Mouse (Mus musculus) CH12.LX (cell line): ENCODE results near the gene Zbtb25. TPM values are rescaled to one million over a fixed set of nuclear protein-coding genes. Genes with fewer than 3 reads are reported as not detected.

Experiments
- DNase-seq: peaks from one replicate; pipeline ENCODE4 v3.0.0-alpha.2; 2013; ENCODE audit errors: extremely low read depth
- H3K27ac ChIP-seq: 2 replicates; pipeline ENCODE4 v1.5.1; 2012; ENCODE audit warnings: low read depth, mild to moderate bottlenecking, control low read depth, moderate library complexity; ENCODE audit not compliant: insufficient read depth
- H3K27me3 ChIP-seq: replicated peaks from 2 replicates; pipeline ENCODE3; 2012; ENCODE audit warnings: inconsistent platforms
- H3K36me3 ChIP-seq, 2 experiments: replicated peaks in 1 of 2; 2 replicates each; pipeline versions ENCODE3 to v1.6.1; 2012; ENCODE audit warnings: inconsistent platforms in 1 of 2, low read length in 1 of 2, mild to moderate bottlenecking in 1 of 2, mixed read lengths in 1 of 2, moderate library complexity in 1 of 2; ENCODE audit not compliant: control insufficient read depth in 1 of 2, insufficient read depth in 1 of 2
- H3K4me1 ChIP-seq, 2 experiments: 2 replicates each; pipeline ENCODE4 v1.6.1; 2012; ENCODE audit warnings: inconsistent platforms in 1 of 2, moderate library complexity in 1 of 2; ENCODE audit not compliant: insufficient read depth in 2 of 2, control insufficient read depth in 1 of 2
- H3K4me2 ChIP-seq: 2 replicates; pipeline ENCODE4 v1.6.1; 2012; ENCODE audit warnings: low read depth, mild to moderate bottlenecking, control low read depth; ENCODE audit not compliant: poor library complexity, insufficient read depth, severe bottlenecking
- H3K4me3 ChIP-seq, 3 experiments: fragments of 150-350 bp in 1 of 3; sonication (generic) in 1 of 3; replicated peaks in 1 of 3; 2 replicates each; pipeline versions ENCODE3 to v1.5.1; 2011 to 2012; ENCODE audit warnings: low read depth in 2 of 3, low read length in 2 of 3, mild to moderate bottlenecking in 2 of 3, moderate library complexity in 2 of 3, control low read depth in 1 of 3, improper control_type of control experiment in 1 of 3, inconsistent platforms in 1 of 3, mixed read lengths in 1 of 3; ENCODE audit not compliant: poor library complexity in 1 of 3
- H3K79me2 ChIP-seq: replicated peaks from 2 replicates; pipeline ENCODE4 v1.6.1; 2012; ENCODE audit warnings: mild to moderate bottlenecking, moderate library complexity; ENCODE audit not compliant: control insufficient read depth, poor library complexity, insufficient read depth, severe bottlenecking; ENCODE audit errors: extremely low read depth
- H3K9ac ChIP-seq: 2 replicates; pipeline ENCODE4 v1.6.1; 2012; ENCODE audit warnings: low read depth, mild to moderate bottlenecking, control low read depth, moderate library complexity; ENCODE audit not compliant: insufficient read depth
- H3K9me3 ChIP-seq: replicated peaks from 2 replicates; pipeline ENCODE3; 2012; ENCODE audit warnings: low read length, inconsistent platforms, mixed read lengths
- BHLHE40 ChIP-seq: IDR thresholded peaks from 2 replicates; pipeline ENCODE4 v1.6.1; 2011; ENCODE audit warnings: mild to moderate bottlenecking, low read depth, low read length, improper control_type of control experiment
- CHD1 ChIP-seq: IDR thresholded peaks from 2 replicates; pipeline ENCODE4 v1.6.1; 2012; ENCODE audit warnings: low read depth, low read length, improper control_type of control experiment, inconsistent platforms
- CHD2 ChIP-seq: IDR thresholded peaks from 2 replicates; pipeline ENCODE4 v1.6.1; 2011; ENCODE audit warnings: low read length, improper control_type of control experiment
- CTCF ChIP-seq, 2 experiments: IDR thresholded peaks in 1 of 2; conservative IDR thresholded peaks in 1 of 2; 2 replicates each; pipeline ENCODE4 v1.5.1; 2011 to 2012; ENCODE audit warnings: low read depth in 2 of 2, low read length in 2 of 2, improper control_type of control experiment in 1 of 2, inconsistent platforms in 1 of 2, mild to moderate bottlenecking in 1 of 2, moderate library complexity in 1 of 2
- E2F4 ChIP-seq: IDR thresholded peaks from 2 replicates; pipeline ENCODE4 v1.6.1; 2011; ENCODE audit warnings: low read depth, low read length, improper control_type of control experiment; ENCODE audit not compliant: insufficient replicate concordance
- ELF1 ChIP-seq: IDR thresholded peaks from 2 replicates; pipeline ENCODE4 v1.6.1; 2014; ENCODE audit warnings: low read depth, mild to moderate bottlenecking, inconsistent platforms, low read length, improper control_type of control experiment
- IRF4 ChIP-seq: IDR thresholded peaks from 2 replicates; pipeline ENCODE4 v1.6.1; 2014; ENCODE audit warnings: low read depth, mild to moderate bottlenecking, inconsistent platforms, low read length, improper control_type of control experiment
- KAT2A ChIP-seq: IDR thresholded peaks from 2 replicates; pipeline ENCODE4 v1.6.1; 2012; ENCODE audit warnings: low read length, improper control_type of control experiment, inconsistent platforms; ENCODE audit not compliant: insufficient replicate concordance
- MAX ChIP-seq: IDR thresholded peaks from 2 replicates; pipeline ENCODE4 v1.6.1; 2011; ENCODE audit warnings: low read length, improper control_type of control experiment
- MAZ ChIP-seq: IDR thresholded peaks from 2 replicates; pipeline ENCODE4 v1.6.1; 2012; ENCODE audit warnings: low read depth, mild to moderate bottlenecking, inconsistent platforms, low read length, improper control_type of control experiment, moderate library complexity
- MXI1 ChIP-seq: IDR thresholded peaks from 2 replicates; pipeline ENCODE4 v1.6.1; 2011; ENCODE audit warnings: mild to moderate bottlenecking, low read depth, low read length, improper control_type of control experiment
- MYC ChIP-seq: IDR thresholded peaks from 2 replicates; pipeline ENCODE4 v1.6.1; 2011; ENCODE audit warnings: low read depth, mild to moderate bottlenecking, improper control_type of control experiment, low read length
- NELFE ChIP-seq: IDR thresholded peaks from 2 replicates; pipeline ENCODE4 v1.6.1; 2011; ENCODE audit warnings: low read depth, low read length, improper control_type of control experiment
- POLR2A ChIP-seq: IDR thresholded peaks from 2 replicates; pipeline ENCODE4 v1.6.1; 2011; ENCODE audit warnings: low read depth, mild to moderate bottlenecking, improper control_type of control experiment, low read length
- POLR2AphosphoS2 ChIP-seq: IDR thresholded peaks from 2 replicates; pipeline ENCODE4 v1.6.1; 2011; ENCODE audit warnings: low read depth, low read length, improper control_type of control experiment
- RCOR1 ChIP-seq: conservative IDR thresholded peaks from 2 replicates; pipeline ENCODE4 v1.6.1; 2012; ENCODE audit warnings: low read depth, mild to moderate bottlenecking, inconsistent platforms, low read length, improper control_type of control experiment
- SIN3A ChIP-seq: IDR thresholded peaks from 2 replicates; pipeline ENCODE4 v1.6.1; 2012; ENCODE audit warnings: low read length, improper control_type of control experiment, inconsistent platforms
- TBP ChIP-seq: conservative IDR thresholded peaks from 2 replicates; pipeline ENCODE4 v1.6.1; 2011; ENCODE audit warnings: low read depth, low read length, improper control_type of control experiment
- TCF12 ChIP-seq: IDR thresholded peaks from 2 replicates; pipeline ENCODE4 v1.6.1; 2014; ENCODE audit warnings: low read depth, mild to moderate bottlenecking, inconsistent platforms, low read length, improper control_type of control experiment
- USF1 ChIP-seq: IDR thresholded peaks from 2 replicates; pipeline ENCODE4 v1.6.1; 2014; ENCODE audit warnings: low read depth, mild to moderate bottlenecking, inconsistent platforms, low read length, improper control_type of control experiment
- USF2 ChIP-seq: conservative IDR thresholded peaks from 2 replicates; pipeline ENCODE4 v1.6.1; 2011; ENCODE audit warnings: low read depth, low read length, improper control_type of control experiment
- ZKSCAN1 ChIP-seq: IDR thresholded peaks from 2 replicates; pipeline ENCODE4 v1.6.1; 2012; ENCODE audit warnings: low read depth, inconsistent platforms, low read length, improper control_type of control experiment, borderline replicate concordance
- ZMIZ1 ChIP-seq: IDR thresholded peaks from 2 replicates; pipeline ENCODE4 v1.6.1; 2012; ENCODE audit warnings: low read depth, mild to moderate bottlenecking, inconsistent platforms, low read length, improper control_type of control experiment
- dilution Hi-C: fragments of 300-500 bp; cut with MboI; formaldehyde crosslinking; loops from 2 replicates; pipeline ENCODE4 v1.14.3; 2020; ENCODE audit warnings: low sequenced_read_pairs; ENCODE audit not compliant: extremely low pct_unique_long_range_greater_than_20kb, extremely low pct_ligation_motif_present
- in situ Hi-C: fragments of 300-500 bp; cut with MboI; formaldehyde crosslinking; loops from 3 replicates; pipeline ENCODE4 v1.14.3; 2019; ENCODE audit warnings: low sequenced_read_pairs, low pct_ligation_motif_present, low pct_unique_long_range_greater_than_20kb, mixed read lengths
- polyA plus RNA-seq: library from polyadenylated mRNA; unstranded; fragments of >175 nt; gene quantifications from 2 replicates; pipeline ENCODE4 v1.2.1, GENCODE M21; 2012; ENCODE audit warnings: low read depth; ENCODE audit not compliant: insufficient read length
- total RNA-seq, 2 experiments: library from RNA; depleted of rRNA; stranded (reverse); fragments of 300-350 nt in 1 of 2; fragments of >200 nt in 1 of 2; gene quantifications; 2 replicates each; pipeline ENCODE4 v1.2.3; 2012 to 2014

The Zbtb25 gene
- total and polyA plus RNA-seq, 3 experiments: 7.2 to 18.7 (median 7.3) TPM

DNA sequence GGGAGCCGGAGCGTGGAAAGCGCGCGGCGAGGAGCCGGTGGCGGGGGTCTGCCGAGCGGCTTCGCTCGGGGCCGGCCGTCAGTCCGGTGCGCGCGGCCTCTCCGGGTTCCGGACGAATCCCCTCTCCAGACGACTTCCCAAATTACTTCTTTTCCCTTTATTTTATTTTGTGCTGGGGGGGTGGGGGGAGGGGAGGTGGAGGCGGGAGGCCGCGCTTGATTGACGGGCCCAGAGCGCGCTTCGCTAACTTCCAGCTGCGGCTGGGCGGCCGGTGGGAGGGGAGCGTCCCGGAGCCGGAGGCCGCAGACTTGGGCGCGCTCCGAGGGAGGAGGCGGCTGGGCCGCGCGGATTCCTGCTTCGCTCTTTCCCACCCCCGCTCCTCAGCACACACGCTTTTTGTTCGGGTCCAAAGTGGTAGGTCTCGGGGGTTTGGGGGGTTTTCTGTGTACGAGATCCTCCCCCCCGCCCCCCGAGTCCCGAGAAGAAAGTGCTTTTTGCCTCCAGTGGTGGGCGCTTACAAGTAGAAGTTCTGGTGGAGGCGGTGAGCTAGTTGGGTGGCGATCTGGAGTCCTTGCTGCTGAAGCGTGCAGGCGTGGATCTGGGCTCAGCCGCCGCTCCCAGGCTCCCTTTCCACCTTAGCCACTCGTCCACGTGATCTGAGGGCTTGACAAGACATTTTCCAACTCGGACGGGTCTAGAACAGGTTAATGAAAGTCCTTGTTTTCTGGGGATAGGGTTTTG is 1.6 kb upstream of the Zbtb25 start:
- Histone ChIP-seq H3K4me1 (peaks cover 0 to 45% of the 10 kb centered on the region in 2 experiments; a peak in 2 of 4 replicates), H3K4me2 (peak overlapping the region; percentile 84; the same call in 1 of the 2 replicates), H3K27ac (peak overlapping the region; percentile 98), H3K9ac (peak overlapping the region; percentile 96), H3K36me3 (peaks cover 0 to 4% of the 10 kb centered on the region in 2 experiments), H3K79me2 (peaks cover 71% of the 10 kb centered on the region), H3K9me3 (no peaks in the 10 kb centered on the region), H3K4me3 (peak overlapping the region; percentile 75 to 99 (median 77)), H3K27me3 (no peaks in the 10 kb centered on the region)
- peak; percentile 25; the same call in 1 of the 2 replicates for TF ChIP-seq IRF4
- 0 out of 2 replicates have a peak, but pooled peaks have one; percentile 14 for TF ChIP-seq ZMIZ1
- no peak for TF ChIP-seq RCOR1
- TF ChIP-seq TCF12: peak; percentile 54; the same call in 1 of the 2 replicates
- no peak for TF ChIP-seq USF2
- peak; percentile 10; the same call in 1 of the 2 replicates for TF ChIP-seq CHD2
- TF ChIP-seq POLR2A: peak; percentile 63
- TF ChIP-seq SIN3A: peak; percentile 59
- peak; percentile 63; the same call in 1 of the 2 replicates for TF ChIP-seq MAZ
- TF ChIP-seq ELF1: no peak; the same call in 1 of the 2 replicates
- 0 out of 4 replicates have a peak, but pooled peaks of 1 of the 2 experiments have one; percentile 8 for TF ChIP-seq CTCF (conservative IDR thresholded peaks at IDR 0.05 in 1 of 2, IDR thresholded peaks at IDR 0.05 in 1 of 2; ENCODE audit: low read depth in 2 of 2, low read length in 2 of 2)
- peak; percentile 56; the same call in 1 of the 2 replicates for TF ChIP-seq BHLHE40
- TF ChIP-seq MAX: peak; percentile 71
- no peak for TF ChIP-seq POLR2AphosphoS2
- TF ChIP-seq MXI1: peak; percentile 87
- TF ChIP-seq USF1: peak; percentile 42
- TF ChIP-seq MYC: peak; percentile 71; the same call in 1 of the 2 replicates
- TF ChIP-seq ZKSCAN1: no peak
- peak; percentile 22 for TF ChIP-seq CHD1
- no peak for TF ChIP-seq E2F4
- 0 out of 2 replicates have a peak, but pooled peaks have one; percentile 23 for TF ChIP-seq TBP
- TF ChIP-seq KAT2A: peak; percentile 40; the same call in 1 of the 2 replicates
- peak; percentile 63 for TF ChIP-seq NELFE
- DNase-seq: peak; percentile 67
- dilution Hi-C loops (no loop called here), in situ Hi-C loops (loop anchor here (5.0 kb wide), 2 partner anchors 36 to 96 kb away; no protein-coding TSS in a partner anchor)
